Mouse (Mus musculus) heart, adult 2 months (tissue): ENCODE measurements at regions not wholly inside any gene's neighbourhood (a gene's known extent, or its start where the extent isn't known, plus 50 kb on each side); places are given as distances from the start of the nearest gene placed in this dataset.

ENCODE experiments used
- CTCF ChIP-seq: fragments of 200-600 bp; IDR thresholded peaks from 2 replicates; pipeline ENCODE4 v1.8.1; 2022; ENCODE audit warnings: antibody characterized with exemption, mild to moderate bottlenecking, moderate library complexity
- POLR2A ChIP-seq: fragments of 200-500 bp; IDR thresholded peaks from 2 replicates; pipeline ENCODE4 v1.6.1; 2011; ENCODE audit warnings: mild to moderate bottlenecking, low read depth, low read length, control low read depth; ENCODE audit not compliant: insufficient read depth

- TF ChIP-seq CTCF, result no peak
- no peak for TF ChIP-seq POLR2A
These were observed 180.8 kb downstream of the Cd83 start for GRCm38 (mm10) chr13:43965256-43965905.
